Mouse (Mus musculus) embryonic facial prominence, embryonic 15.5 days (tissue): Measurements from ENCODE around the gene Capn2. TPM values are rescaled to one million over a fixed set of nuclear protein-coding genes. Genes with fewer than 3 reads are reported as not detected.

ENCODE experiments used
- ATAC-seq: fragments of 200-750 bp; cut with Nextera tagmentation; 2 replicates; pipeline ENCODE4 v1.8.0; 2017; ENCODE audit warnings: low read depth, moderate TSS enrichment; ENCODE audit not compliant: insufficient number of reproducible peaks, low FRiP score, low TSS enrichment
- H3K27ac ChIP-seq: fragments of 300-500 bp; sonication (generic); replicated peaks from 2 replicates; pipeline ENCODE4 v1.5.1; 2015; ENCODE audit warnings: mild to moderate bottlenecking, inconsistent platforms
- H3K27me3 ChIP-seq: fragments of 300-500 bp; sonication (generic); 2 replicates; pipeline ENCODE4 v1.6.1; 2015; ENCODE audit warnings: inconsistent platforms
- H3K36me3 ChIP-seq: fragments of 300-500 bp; sonication (generic); 2 replicates; pipeline ENCODE4 v1.6.1; 2015; ENCODE audit warnings: mild to moderate bottlenecking, inconsistent platforms
- H3K4me1 ChIP-seq: fragments of 300-500 bp; sonication (generic); 2 replicates; pipeline ENCODE4 v1.6.1; 2015; ENCODE audit warnings: inconsistent platforms
- H3K4me2 ChIP-seq: fragments of 300-500 bp; sonication (generic); replicated peaks from 2 replicates; pipeline ENCODE4 v1.6.1; 2015; ENCODE audit warnings: mild to moderate bottlenecking, inconsistent platforms
- H3K4me3 ChIP-seq: fragments of 300-500 bp; sonication (generic); replicated peaks from 2 replicates; pipeline ENCODE4 v1.5.1; 2015; ENCODE audit warnings: mild to moderate bottlenecking, inconsistent platforms
- H3K9ac ChIP-seq: fragments of 300-500 bp; sonication (generic); 2 replicates; pipeline ENCODE4 v1.6.1; 2015; ENCODE audit warnings: inconsistent platforms
- H3K9me3 ChIP-seq: fragments of 300-500 bp; sonication (generic); replicated peaks from 2 replicates; pipeline ENCODE4 v1.6.1; 2016; ENCODE audit warnings: inconsistent platforms
- WGBS: fragments of 180-500 bp; shearing (Covaris S2); methylation state at CpG from one replicate; pipeline ENCODE4 v1.1.7; 2015; 5-methylcytosine and 5-hydroxymethylcytosine counted together
- polyA plus RNA-seq: library from polyadenylated mRNA; unstranded; fragments of >200 nt; fragmentation: Nextera tagmentation; extraction: Ambion mirVana; gene quantifications from 2 replicates; pipeline ENCODE4 v1.2.1, GENCODE M21; 2015

Gene Capn2
- polyA plus RNA-seq, 1 experiment from 2014 or later: 132 TPM

DNA sequence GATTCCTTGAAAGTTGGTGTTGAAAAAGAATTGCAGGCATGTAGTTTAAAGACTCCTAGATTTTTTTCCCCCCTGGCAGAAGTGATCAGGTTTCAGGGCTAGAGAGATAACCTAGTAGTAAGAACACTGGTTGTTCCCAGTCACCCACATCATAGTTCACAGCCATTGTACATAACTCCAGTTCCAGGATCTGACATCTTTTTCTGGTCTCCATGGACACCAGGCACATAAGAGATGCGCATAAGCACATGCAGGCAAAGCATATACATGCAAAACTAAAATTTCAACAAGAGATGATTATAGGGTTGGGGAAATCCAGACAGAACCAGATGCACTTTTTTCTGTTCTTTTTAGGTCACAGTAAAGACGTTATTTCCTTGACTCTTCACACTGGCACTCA, 62.3 kb downstream of the Capn2 start:
- Histone ChIP-seq H3K4me3 (no peak overlapping the region), H3K9me3 (no peaks in the 10 kb centered on the region), H3K27me3 (no peaks in the 10 kb centered on the region), H3K4me2 (no peak overlapping the region), H3K36me3 (peaks cover 45% of the 10 kb centered on the region), H3K9ac (no peak overlapping the region), H3K27ac (no peak overlapping the region), H3K4me1 (no peaks in the 10 kb centered on the region)
- 67% methylated on average over 2 of the region's 2 CpGs for WGBS
- ATAC-seq: no peak

DNA sequence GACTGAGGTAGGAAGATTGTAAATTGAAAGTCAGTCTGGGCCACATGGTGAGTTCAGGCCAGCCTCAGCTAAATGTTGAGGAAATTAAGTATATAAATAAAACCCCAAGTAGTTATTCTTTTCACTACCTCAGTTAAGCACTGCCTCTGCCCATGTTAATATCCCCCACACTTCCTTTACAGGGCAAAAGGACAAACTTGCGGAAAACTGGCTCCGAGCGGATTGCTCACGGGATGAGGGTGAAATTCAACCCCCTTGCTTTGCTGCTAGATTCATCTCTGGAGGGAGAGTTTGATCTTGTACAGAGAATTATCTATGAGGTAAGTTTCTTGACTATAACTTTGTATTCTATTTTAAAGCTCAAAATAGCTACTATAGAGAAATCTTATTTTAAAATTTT, 64.9 kb downstream of the Capn2 start:
- Histone ChIP-seq H3K4me2 (no peak overlapping the region), H3K4me1 (no peaks in the 10 kb centered on the region), H3K4me3 (no peak overlapping the region), H3K9me3 (no peaks in the 10 kb centered on the region), H3K27ac (no peak overlapping the region), H3K36me3 (peaks cover 46% of the 10 kb centered on the region), H3K9ac (no peak overlapping the region), H3K27me3 (no peaks in the 10 kb centered on the region)
- no peak for ATAC-seq
- WGBS: 77% methylated on average over 4 of the region's 4 CpGs

DNA sequence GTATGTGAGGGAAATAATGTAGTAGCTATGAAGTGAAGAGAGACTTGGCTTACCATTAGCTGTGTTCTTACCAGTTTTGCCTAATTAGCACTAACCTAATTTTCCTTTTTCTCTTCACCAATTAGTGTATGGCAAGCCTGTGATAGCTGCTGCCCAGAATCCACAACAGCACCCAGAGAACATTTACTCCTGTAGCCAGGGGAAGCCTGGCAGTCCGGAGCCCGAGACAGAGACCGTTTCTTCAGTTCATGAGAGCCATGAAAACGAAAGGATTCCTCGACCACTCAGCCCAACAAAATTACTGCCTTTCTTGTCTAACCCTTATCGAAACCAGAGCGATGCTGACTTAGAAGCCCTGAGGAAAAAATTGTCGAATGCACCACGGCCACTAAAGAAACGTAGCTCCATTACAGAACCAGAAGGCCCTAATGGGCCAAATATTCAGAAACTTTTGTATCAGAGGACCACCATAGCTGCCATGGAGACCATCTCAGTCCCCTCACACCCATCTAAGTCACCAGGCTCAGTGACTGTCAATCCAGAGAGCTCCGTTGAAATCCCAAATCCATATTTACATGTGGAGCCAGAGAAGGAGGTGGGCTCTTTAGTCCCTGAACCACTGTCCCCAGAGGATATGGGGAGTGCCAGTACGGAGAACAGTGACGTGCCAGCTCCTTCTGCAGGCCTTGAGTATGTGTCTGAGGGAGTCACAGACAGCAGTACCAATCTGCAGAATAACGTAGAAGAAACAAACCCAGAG, 69.0 kb downstream of the Capn2 start:
- no peak overlapping the region for H3K27ac ChIP-seq
- H3K4me2 ChIP-seq: no peak overlapping the region
- H3K4me1 ChIP-seq: no peaks in the 10 kb centered on the region
- no peaks in the 10 kb centered on the region for H3K27me3 ChIP-seq
- H3K36me3 ChIP-seq: peaks cover 60% of the 10 kb centered on the region
- H3K9ac ChIP-seq: no peak overlapping the region
- H3K9me3 ChIP-seq: no peaks in the 10 kb centered on the region
- no peak for ATAC-seq
- no peak overlapping the region for H3K4me3 ChIP-seq
- WGBS: 92% methylated on average over 14 of the region's 14 CpGs

DNA sequence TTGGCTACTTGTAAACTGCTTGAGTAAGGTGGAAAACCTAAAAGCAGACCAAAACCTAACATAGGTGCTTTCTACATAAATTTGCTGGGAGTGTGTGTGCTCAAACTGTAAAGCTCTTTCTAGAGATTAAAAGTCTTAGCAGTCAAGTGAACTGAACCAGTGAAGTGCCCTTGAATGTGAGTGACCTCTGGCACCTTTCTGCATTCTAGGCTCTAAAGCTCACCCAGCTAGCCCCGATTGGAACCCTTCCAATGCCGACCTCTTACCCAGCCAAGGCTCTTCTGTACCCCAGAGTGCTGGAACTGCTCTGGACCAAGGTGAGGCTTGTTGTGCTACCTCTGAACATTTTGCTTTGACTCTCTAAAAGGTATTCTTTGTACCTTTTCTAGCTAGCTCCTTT, 73.3 kb downstream of the Capn2 start:
- Histone ChIP-seq H3K36me3 (peaks cover 69% of the 10 kb centered on the region), H3K27ac (no peak overlapping the region), H3K4me1 (peaks cover 7% of the 10 kb centered on the region), H3K9ac (no peak overlapping the region), H3K4me2 (no peak overlapping the region), H3K9me3 (no peaks in the 10 kb centered on the region), H3K4me3 (no peak overlapping the region), H3K27me3 (no peaks in the 10 kb centered on the region)
- WGBS: 90% methylated on average over 2 of the region's 2 CpGs
- no peak for ATAC-seq

DNA sequence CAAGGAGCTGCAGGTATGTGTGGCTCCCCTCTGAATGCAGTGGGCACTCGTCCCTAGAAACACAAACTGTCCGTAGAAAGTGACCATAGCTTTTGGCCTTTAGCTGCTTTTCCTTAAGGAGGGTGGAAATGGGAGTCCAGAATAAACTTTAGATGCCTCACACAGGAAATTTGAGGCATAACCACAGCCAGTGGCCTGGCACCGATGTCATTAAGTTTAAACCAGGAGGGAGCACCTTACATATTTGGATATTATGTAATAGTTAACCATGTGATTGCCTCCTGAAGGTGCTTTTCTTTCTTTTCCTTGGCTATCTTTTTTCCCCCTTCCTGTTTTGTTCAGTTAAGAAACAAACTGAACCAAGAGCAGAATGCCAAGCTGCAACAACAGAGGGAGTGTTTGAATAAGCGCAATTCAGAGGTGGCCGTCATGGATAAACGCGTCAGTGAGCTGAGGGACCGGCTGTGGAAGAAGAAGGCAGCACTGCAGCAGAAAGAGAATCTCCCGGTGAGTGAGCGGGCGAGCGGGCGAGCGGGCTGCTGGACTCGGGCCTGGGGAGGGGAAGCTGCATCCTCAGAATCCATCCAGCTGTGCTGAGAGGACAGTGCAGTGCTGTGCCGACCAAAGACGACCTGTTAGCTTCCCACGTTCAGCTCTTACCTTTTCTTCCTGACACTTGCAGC, 75.5 kb downstream of the Capn2 start:
- Histone ChIP-seq H3K9me3 (no peaks in the 10 kb centered on the region), H3K27ac (no peak overlapping the region), H3K9ac (no peak overlapping the region), H3K4me2 (no peak overlapping the region), H3K4me1 (peaks cover 7% of the 10 kb centered on the region), H3K4me3 (no peak overlapping the region), H3K27me3 (no peaks in the 10 kb centered on the region), H3K36me3 (peaks cover 68% of the 10 kb centered on the region)
- no peak for ATAC-seq
- WGBS: 86% methylated on average over 18 of the region's 18 CpGs

DNA sequence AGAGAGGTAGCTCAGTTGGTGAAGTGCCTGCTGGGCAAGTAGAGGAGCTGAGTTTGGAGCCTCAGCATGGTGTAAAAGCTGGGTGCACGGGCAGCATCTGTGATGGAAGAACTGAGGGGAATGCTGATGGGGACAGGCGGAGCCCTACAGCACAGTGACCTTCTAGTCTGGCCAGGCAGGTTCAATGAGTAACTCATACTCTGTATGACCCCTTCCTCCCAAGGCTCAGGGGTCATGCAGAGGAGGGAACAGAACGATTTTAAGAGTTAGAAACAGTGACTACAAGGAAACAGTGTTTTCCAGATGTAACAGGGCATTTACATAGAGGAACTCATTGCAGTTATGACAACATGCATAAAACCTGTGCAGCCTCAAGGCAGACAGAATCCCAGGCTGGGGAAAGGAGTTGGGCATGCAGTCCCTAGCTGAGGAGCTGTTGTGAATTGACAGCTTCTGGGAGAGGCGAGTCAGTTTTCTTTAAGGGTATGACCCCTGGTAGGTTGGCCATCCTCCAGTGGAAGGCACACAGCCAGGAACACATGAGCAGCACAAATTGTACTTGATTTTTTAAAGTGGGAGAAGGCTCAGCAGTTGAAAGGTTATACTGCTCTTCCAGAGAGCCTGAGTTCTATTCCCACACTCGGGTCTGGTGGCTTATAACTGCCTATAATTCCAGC, 77.7 kb downstream of the Capn2 start:
- H3K4me3 ChIP-seq: no peak overlapping the region
- H3K9ac ChIP-seq: no peak overlapping the region
- peaks cover 60% of the 10 kb centered on the region for H3K36me3 ChIP-seq
- 63% methylated on average over 5 of the region's 5 CpGs for WGBS
- peak overlapping the region; percentile 22; the same call in 1 of the 2 replicates for H3K27ac ChIP-seq
- no peaks in the 10 kb centered on the region for H3K27me3 ChIP-seq
- H3K4me1 ChIP-seq: peaks cover 7% of the 10 kb centered on the region
- ATAC-seq: no peak
- H3K4me2 ChIP-seq: no peak overlapping the region
- no peaks in the 10 kb centered on the region for H3K9me3 ChIP-seq

DNA sequence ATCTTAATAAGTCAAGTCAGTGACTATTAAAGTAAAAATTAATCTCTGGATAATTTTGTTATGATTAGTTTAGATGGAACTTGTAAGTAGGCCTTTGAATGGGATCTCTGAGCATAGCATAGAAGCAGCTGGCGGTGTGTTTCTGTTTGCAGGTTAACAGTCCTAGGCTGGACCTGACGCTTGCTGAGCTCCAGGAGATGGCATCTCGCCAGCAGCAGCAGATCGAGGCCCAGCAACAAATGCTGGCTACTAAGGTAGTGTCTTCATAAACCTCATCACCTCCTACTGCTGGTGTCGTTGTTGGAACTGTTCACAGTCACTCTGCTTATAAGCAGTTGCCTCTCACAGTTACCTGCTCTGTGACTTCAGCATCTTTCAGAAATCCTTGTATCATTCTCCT, 80.7 kb downstream of the Capn2 start:
- 80% methylated on average over 5 of the region's 5 CpGs for WGBS

DNA sequence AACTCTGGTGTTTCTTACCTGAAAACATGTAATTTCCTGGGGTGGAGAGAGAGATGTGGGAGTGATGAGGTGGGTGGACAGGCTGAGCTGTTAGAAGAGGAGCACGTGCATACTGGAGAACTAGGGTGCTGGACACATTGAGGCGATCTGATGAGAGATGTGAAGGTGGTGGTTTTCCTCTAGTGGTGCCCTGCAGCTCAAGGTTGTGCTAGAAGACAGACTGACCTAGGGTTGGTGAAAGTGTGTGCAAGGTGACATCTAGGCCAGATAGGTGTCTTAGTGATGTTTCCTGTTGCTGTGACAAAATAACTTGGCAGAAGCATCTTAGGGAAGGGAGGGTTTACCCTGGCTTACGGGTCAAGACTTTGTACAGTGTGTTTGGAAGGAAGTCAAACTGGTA, 85.3 kb downstream of the Capn2 start:
- Histone ChIP-seq H3K27ac (no peak overlapping the region), H3K4me1 (0 out of 2 replicates have a peak, but pooled peaks cover 3% of the 10 kb centered on the region), H3K9me3 (no peaks in the 10 kb centered on the region), H3K9ac (no peak overlapping the region), H3K4me3 (no peak overlapping the region), H3K27me3 (no peaks in the 10 kb centered on the region), H3K36me3 (peaks cover 45% of the 10 kb centered on the region), H3K4me2 (no peak overlapping the region)
- ATAC-seq: no peak
- 88% methylated on average over 3 of the region's 3 CpGs for WGBS

More for the DNA sequence above, 80.7 kb downstream of the Capn2 start:
- Histone ChIP-seq H3K4me3 (no peak overlapping the region), H3K27ac (no peak overlapping the region), H3K9ac (no peak overlapping the region), H3K9me3 (no peaks in the 10 kb centered on the region), H3K4me2 (no peak overlapping the region), H3K36me3 (peaks cover 49% of the 10 kb centered on the region), H3K4me1 (peaks cover 7% of the 10 kb centered on the region), H3K27me3 (no peaks in the 10 kb centered on the region)
- ATAC-seq: no peak

DNA sequence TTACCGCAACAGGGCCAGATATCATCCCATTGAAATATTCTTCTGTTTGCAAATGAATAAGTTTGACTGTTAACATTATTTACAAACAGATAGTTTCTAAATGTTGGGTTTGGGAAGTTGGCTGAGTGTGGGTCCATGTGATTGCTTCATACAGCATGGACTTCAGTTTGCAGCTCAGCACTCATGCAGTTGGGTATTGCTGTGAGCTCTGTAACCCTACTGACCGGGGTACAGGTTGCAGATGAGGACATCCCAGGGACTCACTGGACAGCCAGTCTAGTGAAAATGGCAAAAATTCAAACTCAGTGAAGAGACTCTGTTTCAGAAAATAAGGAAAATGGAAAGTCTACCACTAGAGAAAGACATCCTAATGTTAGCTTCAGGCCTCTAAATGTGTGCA, 86.7 kb downstream of the Capn2 start:
- Histone ChIP-seq H3K27me3 (no peaks in the 10 kb centered on the region), H3K9ac (no peak overlapping the region), H3K9me3 (no peaks in the 10 kb centered on the region), H3K4me3 (no peak overlapping the region), H3K4me2 (no peak overlapping the region), H3K27ac (no peak overlapping the region), H3K36me3 (peaks cover 41% of the 10 kb centered on the region), H3K4me1 (peaks cover 6% of the 10 kb centered on the region; the same call in 1 of the 2 replicates)
- no peak for ATAC-seq
- 94% methylated on average over 2 of the region's 2 CpGs for WGBS

DNA sequence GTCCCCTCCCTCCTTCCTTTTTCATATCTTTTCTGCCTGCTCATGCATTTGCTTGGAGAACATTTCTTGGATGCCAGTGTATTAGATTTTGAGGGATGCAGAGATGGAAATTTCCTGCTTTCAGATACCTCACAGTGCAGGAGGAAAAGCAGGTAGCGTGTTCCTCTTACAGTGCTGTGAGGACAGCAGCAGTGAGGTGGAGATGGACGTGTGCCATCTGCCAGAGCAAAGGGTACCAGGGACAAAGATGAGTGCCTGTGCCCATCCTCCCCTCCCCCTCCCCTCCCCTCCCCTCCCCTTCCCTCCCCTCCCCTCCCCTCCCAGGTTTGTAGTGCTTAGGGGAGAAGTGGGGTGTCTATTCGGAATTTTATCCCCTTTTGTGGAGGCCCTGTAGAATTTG, 87.6 kb downstream of the Capn2 start:
- H3K4me2 ChIP-seq: no peak overlapping the region
- H3K27ac ChIP-seq: no peak overlapping the region

DNA sequence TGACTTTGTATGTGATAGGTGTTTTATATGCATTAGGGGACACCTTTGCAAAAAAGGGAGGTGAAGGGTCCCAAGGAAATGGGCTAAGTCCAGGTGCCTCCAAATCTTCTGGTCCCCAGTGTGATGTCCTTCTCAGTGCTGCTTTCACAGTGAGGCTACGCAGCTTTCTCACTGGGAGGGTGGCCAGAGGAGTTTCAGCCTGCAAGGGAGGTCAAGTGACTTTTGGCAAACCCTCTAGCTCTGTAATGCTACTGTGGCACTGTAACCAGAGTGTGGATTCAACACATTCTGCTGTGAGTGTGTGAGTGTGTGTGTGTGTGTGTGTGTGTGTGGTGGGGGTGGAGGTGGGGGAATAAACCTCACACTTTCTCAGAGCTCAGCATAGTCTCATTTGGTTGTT, 90.0 kb downstream of the Capn2 start:
- WGBS: 79% methylated on average over 1 of the region's 1 CpGs

More for the DNA sequence above, 87.6 kb downstream of the Capn2 start:
- Histone ChIP-seq H3K36me3 (peaks cover 33% of the 10 kb centered on the region), H3K9me3 (no peaks in the 10 kb centered on the region), H3K27me3 (no peaks in the 10 kb centered on the region), H3K4me1 (peaks cover 11% of the 10 kb centered on the region; the same call in 1 of the 2 replicates), H3K4me3 (no peak overlapping the region), H3K9ac (no peak overlapping the region)
- ATAC-seq: no peak
- 82% methylated on average over 3 of the region's 3 CpGs for WGBS

More for the DNA sequence above, 90.0 kb downstream of the Capn2 start:
- no peak overlapping the region for H3K4me3 ChIP-seq
- peaks cover 24% of the 10 kb centered on the region for H3K36me3 ChIP-seq
- H3K27me3 ChIP-seq: no peaks in the 10 kb centered on the region
- H3K4me1 ChIP-seq: peaks cover 12% of the 10 kb centered on the region; the same call in 1 of the 2 replicates
- no peak overlapping the region for H3K27ac ChIP-seq
- H3K4me2 ChIP-seq: no peak overlapping the region
- no peak overlapping the region for H3K9ac ChIP-seq
- ATAC-seq: no peak
- no peaks in the 10 kb centered on the region for H3K9me3 ChIP-seq
